Comparison of ENCODE assay signal across 22 mouse cellular contexts in genomic region chr1:191610357-191610756, GRCm38 (mm10). TPM values are rescaled to one million over a fixed set of nuclear protein-coding genes. Genes with fewer than 3 reads are reported as not detected.
DNase-seq lines count a peak whose midpoint lies in the region; TF ChIP-seq lines count a peak whose summit lies in the region.
"Had no signal": no experiment of that assay in that cellular context is flagged by ENCODE, and none has a peak within 500 bp of the region (broad histone marks: within the 10 kb centered on the region; RNA-seq: fewer than 3 reads in every experiment).

No protein-coding gene starts in this region.

- H3K27ac ChIP-seq in left cerebral cortex, adult 2 months: peak overlapping the region; percentile 37; the same call in 1 of the 2 replicates
- H3K27ac ChIP-seq: forebrain, embryonic 15.5 days; hindbrain, embryonic 14.5 days; kidney, postnatal 0 days; limb, embryonic 10.5 days; liver, embryonic 15.5 days; lung, embryonic 15.5 days; stomach, postnatal 0 days had no signal

- DNase-seq in left cerebral cortex, adult 18-20 months (ENCODE audit: low spot score in 2 of 2): peak; percentile 77 to 83
- no peak for DNase-seq in left cerebral cortex, postnatal 10 days (ENCODE audit: extremely low spot score in 1 of 2, low spot score in 2 of 2)
- peak; percentile 41 to 74 for DNase-seq in left cerebral cortex, adult 2 months (ENCODE audit: extremely low spot score in 1 of 2, low spot score in 2 of 2)
- DNase-seq in left cerebral cortex, postnatal 25 days (ENCODE audit: low spot score in 2 of 2): peak; percentile 57 to 95
- DNase-seq in yolk sac, embryonic 10.5 days (ENCODE audit: low spot score): no peak
- DNase-seq in adrenal gland, postnatal 36 days: no peak
- DNase-seq in adipocyte (ENCODE audit: low spot score): no peak
- DNase-seq: adrenal gland, adult 8-10 months; cerebellum, adult 8-10 months; cerebellum, postnatal 36 days; heart, postnatal 4 days; kidney, adult 2 months; liver; lung, postnatal 4 days; midbrain, embryonic 14.5 days had no signal

- no peak overlapping the region for H3K4me3 ChIP-seq in left cerebral cortex, adult 2 months
- H3K4me3 ChIP-seq: forebrain, embryonic 15.5 days; limb, embryonic 10.5 days; liver, embryonic 15.5 days; lung, embryonic 15.5 days had no signal

- intact Hi-C loops in left cerebral cortex, postnatal 10 days (cut with DNase I): no loop called here
- intact Hi-C loops in left cerebral cortex, adult 2 months (cut with DNase I): loop anchor here (1.0 to 2.0 kb wide), 4 partner anchors 17 to 342 kb away; no protein-coding TSS in a partner anchor
- intact Hi-C loops in left cerebral cortex, postnatal 25 days (cut with DNase I): loop anchor here (1.0 to 2.0 kb wide), 3 partner anchors 18 to 110 kb away; no protein-coding TSS in a partner anchor

- no peak for TF ChIP-seq CTCF in left cerebral cortex, adult 2 months (IDR thresholded peaks at IDR 0.05)

RNA-seq across cellular contexts. Expression of gene Ints7, which starts 34.9 kb away (rescaled TPM):
- total RNA-seq in left cerebral cortex, adult 18-20 months (2021): 10 to 100 TPM; 28.0 to 33.2 TPM
- 10 to 100 TPM; 33.1 to 35.2 TPM for total RNA-seq in left cerebral cortex, postnatal 10 days (2021)
- total RNA-seq in left cerebral cortex, adult 2 months (2021): 10 to 100 TPM; 32.7 to 34.9 TPM
- 10 to 100 TPM; 34.5 to 34.9 TPM for total RNA-seq in left cerebral cortex, postnatal 25 days (2021)
- 10 to 100 TPM; 21.8 to 30.2 TPM for total RNA-seq in adrenal gland, postnatal 36 days (2021)

RNA-seq across cellular contexts. Expression of gene Dtl, which starts 35.0 kb away (rescaled TPM):
- total RNA-seq in left cerebral cortex, adult 18-20 months (2021): 1 to 10 TPM; 8.3 to 8.8 TPM
- 1 to 10 TPM; 4.3 to 4.7 TPM for total RNA-seq in left cerebral cortex, postnatal 10 days (2021)
- total RNA-seq in left cerebral cortex, adult 2 months (2021): 1 to 10 TPM; 6.9 to 8.1 TPM
- 1 to 10 TPM; 8.2 to 9.1 TPM for total RNA-seq in left cerebral cortex, postnatal 25 days (2021)
- total RNA-seq in adrenal gland, postnatal 36 days (2021): 1 to 10 TPM; 2.1 to 2.5 TPM

Comparison
In these comparisons a context has a peak if more than half of its experiments do, and no peak if none do; other contexts are left out.
1. DNase-seq: peak in left cerebral cortex, adult 18-20 months (2 of 2), left cerebral cortex, adult 2 months (2 of 2) and left cerebral cortex, postnatal 25 days (2 of 2); none in left cerebral cortex, postnatal 10 days (0 of 2), yolk sac, embryonic 10.5 days (single experiment), adrenal gland, postnatal 36 days (0 of 2) and adipocyte (single experiment).